Mouse (Mus musculus) kidney, embryonic 15.5 days (tissue): ENCODE data around the gene Ip6k1. TPM values are rescaled to one million over a fixed set of nuclear protein-coding genes. Genes with fewer than 3 reads are reported as not detected.

Experiments
- ATAC-seq: fragments of 200-750 bp; cut with Nextera tagmentation; replicated peaks from 2 replicates; pipeline ENCODE4 v1.8.0; 2017; ENCODE audit warnings: moderate TSS enrichment; ENCODE audit not compliant: low FRiP score
- H3K27ac ChIP-seq: fragments of 300-500 bp; sonication (generic); 2 replicates; pipeline ENCODE4 v1.5.1; 2015; ENCODE audit warnings: mild to moderate bottlenecking, inconsistent platforms
- H3K27me3 ChIP-seq: fragments of 300-500 bp; sonication (generic); 2 replicates; pipeline ENCODE4 v1.6.1; 2015; ENCODE audit warnings: inconsistent platforms
- H3K36me3 ChIP-seq: fragments of 300-500 bp; sonication (generic); 2 replicates; pipeline ENCODE4 v1.6.1; 2015; ENCODE audit warnings: inconsistent platforms
- H3K4me1 ChIP-seq: fragments of 300-500 bp; sonication (generic); 2 replicates; pipeline ENCODE4 v1.6.1; 2015; ENCODE audit warnings: inconsistent platforms
- H3K4me2 ChIP-seq: fragments of 300-500 bp; sonication (generic); 2 replicates; pipeline ENCODE4 v1.6.1; 2015; ENCODE audit warnings: moderate library complexity, mild to moderate bottlenecking, inconsistent platforms
- H3K4me3 ChIP-seq: fragments of 300-500 bp; sonication (generic); replicated peaks from 2 replicates; pipeline ENCODE4 v1.5.1; 2015; ENCODE audit warnings: mild to moderate bottlenecking, inconsistent platforms
- H3K9ac ChIP-seq: fragments of 300-500 bp; sonication (generic); 2 replicates; pipeline ENCODE4 v1.6.1; 2015; ENCODE audit warnings: mild to moderate bottlenecking, inconsistent platforms
- H3K9me3 ChIP-seq: fragments of 300-500 bp; sonication (generic); replicated peaks from 2 replicates; pipeline ENCODE4 v1.6.1; 2016; ENCODE audit warnings: inconsistent platforms
- WGBS: fragments of 180-500 bp; shearing (Covaris S2); methylation state at CpG from one replicate; pipeline ENCODE4 v1.1.7; 2015; ENCODE audit warnings: mixed read lengths; 5-methylcytosine and 5-hydroxymethylcytosine counted together
- polyA plus RNA-seq: library from polyadenylated mRNA; unstranded; fragments of >200 nt; fragmentation: Nextera tagmentation; extraction: Ambion mirVana; gene quantifications from 2 replicates; pipeline ENCODE4 v1.2.1, GENCODE M21; 2015

Ip6k1 gene
- polyA plus RNA-seq, 1 experiment from 2014 or later: 54.8 TPM

DNA sequence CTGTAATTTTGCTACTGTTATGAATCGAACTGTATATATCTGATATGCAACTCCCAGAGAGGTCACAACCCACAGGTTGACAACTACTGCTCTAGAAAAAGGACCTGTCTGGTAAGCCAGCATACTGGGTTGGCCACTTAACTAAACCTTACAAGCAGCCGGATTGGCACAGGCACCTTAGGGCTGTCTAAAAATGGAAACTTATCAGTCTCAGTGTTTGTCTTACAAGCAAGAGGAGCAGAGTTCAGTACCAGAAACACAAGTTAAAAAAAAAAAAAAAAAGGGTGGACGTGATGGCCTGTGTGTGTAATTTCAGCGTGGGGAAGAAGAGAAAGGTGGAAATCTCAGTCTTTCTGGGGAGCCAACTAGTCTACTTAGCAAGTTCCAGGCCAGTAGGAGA is 69.5 kb downstream of the Ip6k1 start:
- H3K9ac ChIP-seq: no peak overlapping the region
- no peak overlapping the region for H3K4me3 ChIP-seq
- peaks cover 21% of the 10 kb centered on the region for H3K36me3 ChIP-seq
- H3K27me3 ChIP-seq: no peaks in the 10 kb centered on the region
- 83% methylated on average over 4 of the region's 4 CpGs for WGBS
- H3K4me1 ChIP-seq: no peaks in the 10 kb centered on the region
- H3K27ac ChIP-seq: no peak overlapping the region
- ATAC-seq: no peak
- no peak overlapping the region for H3K4me2 ChIP-seq
- no peaks in the 10 kb centered on the region for H3K9me3 ChIP-seq

GRCm38 (mm10) chr9:108072481-108072924 is 70.2 kb downstream of the Ip6k1 start:
- ATAC-seq: no peak
- H3K36me3 ChIP-seq: peaks cover 20% of the 10 kb centered on the region
- H3K27me3 ChIP-seq: no peaks in the 10 kb centered on the region
- H3K4me2 ChIP-seq: no peak overlapping the region
- H3K9me3 ChIP-seq: no peaks in the 10 kb centered on the region
- no peak overlapping the region for H3K9ac ChIP-seq
- no peak overlapping the region for H3K27ac ChIP-seq
- H3K4me3 ChIP-seq: no peak overlapping the region
- no peaks in the 10 kb centered on the region for H3K4me1 ChIP-seq
- WGBS: 73% methylated on average over 9 of the region's 9 CpGs

DNA sequence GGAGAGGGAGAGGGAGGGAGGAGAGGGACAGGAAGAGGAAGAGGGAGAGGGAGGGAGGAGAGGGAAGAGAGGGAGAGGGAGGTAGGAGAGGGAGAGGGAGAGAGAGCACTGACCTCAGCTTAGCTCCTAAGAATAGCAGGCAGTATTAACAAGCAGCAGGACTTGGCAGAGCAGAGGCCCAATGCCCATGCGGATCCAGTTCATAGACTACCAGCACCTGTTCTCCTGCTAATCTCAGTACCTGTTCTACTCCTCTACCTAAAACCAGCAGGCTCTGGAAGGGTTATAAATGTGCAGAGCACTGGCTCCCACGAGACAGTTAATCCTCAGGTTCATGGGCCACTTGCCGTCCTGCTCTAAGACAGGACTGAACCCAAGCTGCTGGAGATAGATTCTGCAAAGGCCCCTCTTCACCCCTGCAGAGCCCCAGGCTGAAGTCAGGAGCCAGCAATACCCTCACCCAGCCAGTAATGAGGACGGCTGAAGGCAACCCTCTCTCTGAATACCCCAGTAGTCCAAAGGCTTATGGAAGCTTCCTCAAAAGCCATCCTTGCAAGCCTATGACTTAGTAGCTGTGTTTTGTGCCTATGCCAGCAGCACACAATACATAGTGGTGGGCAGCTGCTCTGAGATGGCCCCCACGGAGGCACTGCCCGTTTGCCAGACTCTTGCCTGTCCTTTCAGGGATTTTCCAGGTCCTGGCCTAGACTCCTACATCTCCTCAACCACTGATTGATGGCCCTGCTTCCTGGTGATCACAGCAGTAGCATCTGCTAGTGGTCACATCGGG is 71.0 kb downstream of the Ip6k1 start:
- 61% methylated on average over 7 of the region's 7 CpGs for WGBS
- ATAC-seq: no peak
- Histone ChIP-seq H3K27me3 (no peaks in the 10 kb centered on the region), H3K36me3 (peaks cover 20% of the 10 kb centered on the region), H3K4me1 (peaks cover 7% of the 10 kb centered on the region), H3K4me3 (no peak overlapping the region), H3K4me2 (no peak overlapping the region), H3K9me3 (no peaks in the 10 kb centered on the region), H3K27ac (no peak overlapping the region), H3K9ac (no peak overlapping the region)

- WGBS: 76% methylated on average over 5 of the region's 5 CpGs
- Histone ChIP-seq H3K4me1 (peaks cover 30% of the 10 kb centered on the region), H3K9ac (peak within 1 kb of the TSS; percentile 90), H3K27me3 (peaks cover 37% of the 10 kb centered on the region), H3K36me3 (peaks cover 11% of the 10 kb centered on the region), H3K27ac (no peak within 1 kb of the TSS), H3K4me2 (peak within 1 kb of the TSS; percentile 84), H3K4me3 (peak within 1 kb of the TSS; percentile 75), H3K9me3 (no peaks in the 10 kb centered on the region)
- ATAC-seq: peak; percentile 41
Measured at GRCm38 (mm10) chr9:108080168-108080567, 77.9 kb downstream of the Ip6k1 start, which contains the start of gene Mst1. TSS of gene Mst1 (plus strand) at chr9:108080436.

DNA sequence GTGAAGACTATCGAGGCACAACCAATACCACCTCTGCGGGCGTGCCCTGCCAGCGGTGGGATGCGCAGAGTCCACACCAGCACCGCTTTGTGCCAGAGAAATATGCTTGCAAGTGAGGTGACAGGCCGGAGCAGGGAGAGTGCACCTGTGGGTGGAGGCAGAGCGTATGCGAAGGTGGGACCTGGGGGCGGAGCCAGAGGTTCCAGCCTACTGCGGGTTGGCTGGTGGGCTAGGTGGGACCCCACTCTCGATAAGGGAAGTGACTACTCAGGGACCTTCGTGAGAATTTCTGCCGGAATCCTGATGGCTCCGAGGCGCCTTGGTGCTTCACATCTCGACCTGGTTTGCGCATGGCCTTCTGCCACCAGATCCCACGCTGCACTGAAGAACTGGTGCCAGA is 80.2 kb downstream of the Ip6k1 start:
- H3K27ac ChIP-seq: no peak overlapping the region
- H3K4me2 ChIP-seq: peak overlapping the region; percentile 56
- ATAC-seq: no peak
- H3K4me3 ChIP-seq: peak overlapping the region; percentile 22
- 0 out of 2 replicates have a peak overlapping the region, but pooled peaks have one; percentile 32 for H3K9ac ChIP-seq
- H3K4me1 ChIP-seq: peaks cover 30% of the 10 kb centered on the region
- WGBS: 5% methylated on average over 19 of the region's 19 CpGs
- peaks cover 37% of the 10 kb centered on the region for H3K27me3 ChIP-seq
- peaks cover 35% of the 10 kb centered on the region for H3K36me3 ChIP-seq
- no peaks in the 10 kb centered on the region for H3K9me3 ChIP-seq

DNA sequence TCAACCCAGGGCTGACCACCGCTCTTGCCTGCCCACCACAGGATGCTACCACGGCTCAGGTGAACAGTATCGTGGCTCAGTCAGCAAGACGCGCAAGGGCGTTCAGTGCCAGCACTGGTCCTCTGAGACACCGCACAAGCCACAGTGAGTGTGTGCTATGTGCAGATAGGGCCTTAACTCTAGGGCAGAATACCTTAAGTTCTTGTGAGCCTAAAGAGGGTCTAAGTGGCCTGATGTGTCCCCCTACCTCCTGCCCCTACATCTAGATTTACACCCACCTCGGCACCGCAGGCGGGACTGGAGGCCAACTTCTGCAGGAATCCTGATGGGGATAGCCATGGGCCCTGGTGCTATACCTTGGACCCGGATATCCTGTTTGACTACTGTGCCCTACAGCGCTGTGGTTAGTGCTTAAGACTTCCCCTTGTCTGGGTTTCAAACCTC is 80.7 kb downstream of the Ip6k1 start, which contains the start of gene Rnf123:
Rnf123 (minus strand) TSS at position 359 of the 444 bp plus-strand sequence.
- peaks cover 39% of the 10 kb centered on the region for H3K36me3 ChIP-seq
- no peaks in the 10 kb centered on the region for H3K9me3 ChIP-seq
- no peak for ATAC-seq
- H3K4me1 ChIP-seq: peaks cover 26% of the 10 kb centered on the region
- peak within 1 kb of the TSS; percentile 22 for H3K4me3 ChIP-seq
- peak within 1 kb of the TSS; percentile 56 for H3K4me2 ChIP-seq
- H3K27ac ChIP-seq: no peak within 1 kb of the TSS
- peaks cover 37% of the 10 kb centered on the region for H3K27me3 ChIP-seq
- 32% methylated on average over 12 of the region's 12 CpGs for WGBS
- 0 out of 2 replicates have a peak within 1 kb of the TSS, but pooled peaks have one; percentile 32 for H3K9ac ChIP-seq

DNA sequence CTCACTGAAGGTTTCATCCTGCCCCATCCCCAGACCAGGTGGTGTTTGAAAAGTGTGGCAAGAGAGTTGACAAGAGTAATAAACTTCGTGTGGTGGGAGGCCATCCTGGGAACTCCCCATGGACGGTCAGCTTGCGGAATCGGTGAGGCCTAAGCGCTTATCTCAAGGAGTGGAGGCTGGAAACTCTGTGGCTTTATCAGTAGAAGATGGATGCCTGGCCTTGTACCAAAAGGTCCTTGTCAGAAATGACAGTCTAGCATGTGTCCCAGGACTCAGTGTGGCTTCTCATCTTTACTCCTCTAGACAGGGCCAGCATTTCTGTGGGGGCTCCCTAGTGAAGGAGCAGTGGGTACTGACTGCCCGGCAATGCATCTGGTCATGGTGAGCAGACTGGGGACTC is 81.3 kb downstream of the Ip6k1 start:
- Histone ChIP-seq H3K27me3 (peaks cover 37% of the 10 kb centered on the region), H3K4me3 (no peak overlapping the region), H3K4me2 (no peak overlapping the region), H3K9ac (no peak overlapping the region), H3K4me1 (peaks cover 20% of the 10 kb centered on the region), H3K9me3 (no peaks in the 10 kb centered on the region), H3K36me3 (peaks cover 45% of the 10 kb centered on the region), H3K27ac (no peak overlapping the region)
- whole genome bisulfite sequencing: 75% methylated on average over 6 of the region's 6 CpGs
- no peak for ATAC-seq

DNA sequence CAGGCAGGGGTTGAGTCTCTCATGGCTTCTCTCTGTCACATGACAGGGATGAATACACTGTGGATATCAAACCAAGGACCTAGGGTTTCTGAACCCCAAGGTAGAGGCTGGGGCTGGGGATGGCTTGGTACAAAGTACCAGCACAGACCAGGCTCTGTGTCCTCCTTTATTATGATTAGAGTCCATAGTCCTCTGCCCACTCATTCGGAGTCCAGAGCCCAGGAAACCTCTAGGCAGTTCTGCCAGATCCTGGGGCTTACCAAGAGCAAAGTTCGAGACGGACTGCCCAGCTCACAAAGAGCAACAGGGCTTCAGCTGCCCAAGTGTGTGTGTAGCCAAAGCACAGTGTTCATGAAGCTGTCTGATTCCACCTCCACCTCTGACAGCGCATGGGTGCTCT is 83.0 kb downstream of the Ip6k1 start:
- Histone ChIP-seq H3K27ac (no peak overlapping the region), H3K27me3 (peaks cover 37% of the 10 kb centered on the region), H3K4me1 (peaks cover 13% of the 10 kb centered on the region), H3K4me3 (no peak overlapping the region), H3K9me3 (no peaks in the 10 kb centered on the region), H3K36me3 (peaks cover 62% of the 10 kb centered on the region), H3K4me2 (no peak overlapping the region), H3K9ac (no peak overlapping the region)
- no peak for ATAC-seq
- WGBS: 92% methylated on average over 4 of the region's 4 CpGs

DNA sequence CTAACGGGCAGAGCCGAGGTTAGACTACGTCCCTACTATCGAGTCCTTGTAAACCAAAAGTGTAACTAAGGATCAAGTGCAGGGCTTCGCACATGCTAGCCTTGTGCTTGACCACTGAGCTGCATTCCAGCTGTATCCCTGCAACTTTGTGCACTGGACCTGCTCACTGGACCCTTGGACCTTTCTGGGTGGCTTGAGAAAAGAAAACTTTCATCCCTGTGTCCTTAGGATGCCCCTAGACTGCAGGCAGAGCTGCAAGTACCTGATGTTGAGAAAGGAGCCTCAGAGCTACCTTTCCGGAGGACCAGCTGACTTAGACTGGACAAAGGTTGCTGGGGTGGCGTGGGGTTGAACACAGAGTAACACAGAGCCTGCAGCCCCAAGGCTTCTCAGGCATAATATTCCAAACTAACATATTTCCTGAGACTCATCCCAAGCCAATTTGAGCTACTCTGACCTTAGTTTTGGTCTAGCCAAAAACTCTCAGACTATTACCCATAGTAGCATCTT is 88.4 kb downstream of the Ip6k1 start:
- Histone ChIP-seq H3K4me3 (no peak overlapping the region), H3K9ac (no peak overlapping the region), H3K4me2 (no peak overlapping the region), H3K9me3 (no peaks in the 10 kb centered on the region), H3K4me1 (peaks cover 19% of the 10 kb centered on the region), H3K36me3 (peaks cover 72% of the 10 kb centered on the region), H3K27ac (no peak overlapping the region), H3K27me3 (no peaks in the 10 kb centered on the region)
- 97% methylated on average over 7 of the region's 7 CpGs for WGBS
- no peak for ATAC-seq

- WGBS: 63% methylated on average over 10 of the region's 10 CpGs
- Histone ChIP-seq H3K4me3 (peak overlapping the region; percentile 62), H3K27ac (0 out of 2 replicates have a peak overlapping the region, but pooled peaks have one; percentile 80), H3K4me1 (peaks cover 29% of the 10 kb centered on the region), H3K9me3 (no peaks in the 10 kb centered on the region), H3K4me2 (peak overlapping the region; percentile 96), H3K27me3 (no peaks in the 10 kb centered on the region), H3K9ac (peak overlapping the region; percentile 73), H3K36me3 (peaks cover 43% of the 10 kb centered on the region)
- ATAC-seq: no peak
Measured at GRCm38 (mm10) chr9:108093586-108093985, 91.3 kb downstream of the Ip6k1 start.

DNA sequence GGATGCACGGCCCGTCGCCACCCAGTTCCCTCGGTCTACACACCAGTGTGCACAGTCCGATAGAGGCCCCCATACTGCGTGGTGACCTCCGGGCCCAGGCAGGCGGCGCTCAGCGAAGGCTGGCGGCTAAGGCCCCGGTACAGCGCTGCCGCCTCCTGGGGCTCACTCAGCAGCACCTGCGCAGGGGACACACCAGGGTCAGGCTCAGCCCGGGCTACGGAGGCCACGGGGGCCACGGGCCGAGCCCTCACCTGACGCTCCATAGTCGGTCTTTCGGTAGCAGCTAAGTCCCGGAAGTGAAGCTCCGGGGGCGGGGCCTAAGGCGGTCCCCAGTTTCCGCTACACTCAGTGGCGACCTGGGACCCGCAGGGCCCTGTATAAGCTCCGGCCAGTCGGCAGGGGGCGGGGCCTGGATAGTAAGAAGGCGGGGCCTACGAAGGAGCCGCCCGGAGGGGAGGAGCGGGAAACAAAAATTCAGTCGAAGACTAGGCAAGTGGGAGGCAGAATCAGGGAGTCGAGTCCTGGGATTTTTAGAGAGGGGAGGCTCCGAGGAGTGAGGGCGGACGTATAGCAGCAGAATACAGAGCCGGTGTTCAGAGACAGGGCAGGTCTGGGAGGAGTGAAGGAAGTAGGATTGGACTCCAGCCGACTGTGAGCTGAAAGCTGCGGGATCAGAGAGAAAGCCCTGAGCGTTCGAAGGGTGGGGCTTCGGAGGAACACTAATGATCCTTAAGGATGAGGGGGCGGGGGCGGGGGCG is 92.1 kb downstream of the Ip6k1 start, which contains the start of gene Apeh:
Apeh (minus strand) TSS at position 423 of the 758 bp plus-strand sequence.
- Histone ChIP-seq H3K4me1 (peaks cover 33% of the 10 kb centered on the region), H3K9ac (peak within 1 kb of the TSS; percentile 73), H3K36me3 (peaks cover 35% of the 10 kb centered on the region), H3K27ac (peak within 1 kb of the TSS; percentile 80), H3K27me3 (no peaks in the 10 kb centered on the region), H3K4me2 (peak within 1 kb of the TSS; percentile 96), H3K4me3 (peak within 1 kb of the TSS; percentile 62), H3K9me3 (no peaks in the 10 kb centered on the region)
- under 1% methylated on average over 52 of the region's 52 CpGs for WGBS
- peak; percentile 96 for ATAC-seq
